Mouse (Mus musculus) forebrain, embryonic 13.5 days (tissue): ENCODE results near the gene Gm14632. TPM values are rescaled to one million over a fixed set of nuclear protein-coding genes. Genes with fewer than 3 reads are reported as not detected.
"Not testable (repeated sequence)": the region's sequence is repeated elsewhere in the genome, so short reads cannot be mapped to it uniquely, and the experiment has no call there.

Experiments
- ATAC-seq: fragments of 200-750 bp; cut with Nextera tagmentation; 2 replicates; pipeline ENCODE4 v1.8.0; 2017
- H3K27ac ChIP-seq: fragments of 300-500 bp; sonication (generic); 2 replicates; pipeline ENCODE4 v1.5.1; 2015; ENCODE audit warnings: inconsistent platforms, mild to moderate bottlenecking, moderate library complexity
- H3K27me3 ChIP-seq: fragments of 300-500 bp; sonication (generic); 2 replicates; pipeline ENCODE4 v1.6.1; 2015; ENCODE audit warnings: mild to moderate bottlenecking, inconsistent platforms
- H3K36me3 ChIP-seq: fragments of 300-500 bp; sonication (generic); 2 replicates; pipeline ENCODE4 v1.6.1; 2015; ENCODE audit warnings: mild to moderate bottlenecking, inconsistent platforms; ENCODE audit not compliant: poor library complexity, severe bottlenecking
- H3K4me1 ChIP-seq: fragments of 300-500 bp; sonication (generic); 2 replicates; pipeline ENCODE4 v1.6.1; 2015; ENCODE audit warnings: inconsistent platforms
- H3K4me2 ChIP-seq: fragments of 300-500 bp; sonication (generic); 2 replicates; pipeline ENCODE4 v1.6.1; 2015; ENCODE audit warnings: inconsistent platforms, mild to moderate bottlenecking, moderate library complexity
- H3K4me3 ChIP-seq: fragments of 300-500 bp; sonication (generic); 2 replicates; pipeline ENCODE4 v1.5.1; 2015; ENCODE audit warnings: mild to moderate bottlenecking, inconsistent platforms
- H3K9ac ChIP-seq: fragments of 300-500 bp; sonication (generic); 2 replicates; pipeline ENCODE4 v1.6.1; 2015; ENCODE audit warnings: mild to moderate bottlenecking, inconsistent platforms
- H3K9me3 ChIP-seq: fragments of 300-500 bp; sonication (generic); replicated peaks from 2 replicates; pipeline ENCODE4 v1.6.1; 2016; ENCODE audit warnings: inconsistent platforms
- WGBS: fragments of 180-500 bp; shearing (Covaris S2); methylation state at CpG from one replicate; pipeline ENCODE4 v1.1.7; 2015; 5-methylcytosine and 5-hydroxymethylcytosine counted together
- polyA plus RNA-seq: library from polyadenylated mRNA; unstranded; fragments of >200 nt; fragmentation: Nextera tagmentation; extraction: Ambion mirVana; gene quantifications from 2 replicates; pipeline ENCODE4 v1.2.1, GENCODE M21; 2015

Gm14632 gene
- not detected in 2 replicates for polyA plus RNA-seq

- not testable (repeated sequence) for H3K4me1 ChIP-seq, H3K4me3 ChIP-seq, H3K4me2 ChIP-seq, ATAC-seq, H3K9ac ChIP-seq, H3K9me3 ChIP-seq, H3K27me3 ChIP-seq, H3K36me3 ChIP-seq, H3K27ac ChIP-seq
- 87% methylated on average over 4 of the region's 7 CpGs for WGBS
These were observed at the start of gene Gm14632 for GRCm38 (mm10) chrX:30329472-30329871. TSS of gene Gm14632 (plus strand) at chrX:30329772.
